Mouse (Mus musculus): ENCODE measurements around the gene Ncoa7.

DNA sequence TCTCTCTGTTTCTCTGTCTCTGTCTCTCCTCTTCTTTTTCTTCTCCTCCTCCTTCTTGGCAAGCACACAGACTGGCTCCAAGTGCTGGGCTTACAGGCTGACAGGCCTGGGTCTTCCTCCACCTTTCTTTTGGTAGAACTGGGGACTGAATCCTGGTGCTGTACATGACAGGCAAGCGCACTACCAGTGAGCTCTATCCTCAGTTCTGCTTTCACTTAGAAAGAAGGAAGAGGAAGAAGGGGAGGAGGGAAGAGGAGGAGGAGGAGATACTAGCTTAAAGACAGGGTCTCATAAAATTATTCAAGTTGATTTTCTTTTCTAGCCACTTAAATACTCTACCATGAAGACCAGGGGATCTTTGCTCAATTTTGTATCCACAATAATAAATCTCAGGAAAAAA, 80.1 kb downstream of the Ncoa7 start:
- no peak for TF ChIP-seq POLR2A (IDR thresholded peaks at IDR 0.05; ENCODE audit: insufficient read length, low read depth)
- no peak for TF ChIP-seq TCF12 (IDR thresholded peaks at IDR 0.05; ENCODE audit: insufficient read depth, poor library complexity, severe bottlenecking)
- no peak for TF ChIP-seq MAX (IDR thresholded peaks at IDR 0.05; ENCODE audit: low read depth)
- no peak for TF ChIP-seq E2F4 (IDR thresholded peaks at IDR 0.05; ENCODE audit: insufficient read depth)
- no peak for TF ChIP-seq MYOG (IDR thresholded peaks at IDR 0.05; ENCODE audit: control insufficient read depth in 1 of 3, insufficient read depth in 1 of 3, insufficient read length in 2 of 3, low read depth in 2 of 3)
- no peak for TF ChIP-seq USF1 (IDR thresholded peaks at IDR 0.05; ENCODE audit: low read depth)
- no peak for TF ChIP-seq MYOD1 (IDR thresholded peaks at IDR 0.05; ENCODE audit: control insufficient read depth in 1 of 3, insufficient read length in 2 of 3, low read depth in 2 of 3)
- no peak for TF ChIP-seq CEBPB (IDR thresholded peaks at IDR 0.05; ENCODE audit: insufficient read depth, poor library complexity, severe bottlenecking)
- no peak for TF ChIP-seq TCF3 (IDR thresholded peaks at IDR 0.05; ENCODE audit: insufficient read length, low read depth)
- TF ChIP-seq SRF (IDR thresholded peaks at IDR 0.05; ENCODE audit: control insufficient read depth, insufficient read length, low read depth), result no peak

Measured in myocyte (in vitro differentiated cells).